Mouse (Mus musculus) heart, embryonic 13.5 days (tissue): Measurements from ENCODE around the gene Cables2. TPM values are rescaled to one million over a fixed set of nuclear protein-coding genes. Genes with fewer than 3 reads are reported as not detected.
"Not testable (repeated sequence)": the region's sequence is repeated elsewhere in the genome, so short reads cannot be mapped to it uniquely, and the experiment has no call there.

ENCODE experiments used
- ATAC-seq: fragments of 200-750 bp; cut with Nextera tagmentation; 2 replicates; pipeline ENCODE4 v1.8.0; 2017; ENCODE audit warnings: moderate TSS enrichment; ENCODE audit not compliant: insufficient number of reproducible peaks, low FRiP score, low TSS enrichment; ENCODE audit errors: extremely low read depth
- H3K27ac ChIP-seq: fragments of 300-500 bp; sonication (generic); replicated peaks from 2 replicates; pipeline ENCODE4 v1.5.1; 2015; ENCODE audit warnings: moderate library complexity, mild to moderate bottlenecking, inconsistent platforms
- H3K27me3 ChIP-seq: fragments of 300-500 bp; sonication (generic); replicated peaks from 2 replicates; pipeline ENCODE4 v1.6.1; 2015; ENCODE audit warnings: mild to moderate bottlenecking, inconsistent platforms
- H3K36me3 ChIP-seq: fragments of 300-500 bp; sonication (generic); 2 replicates; pipeline ENCODE4 v1.6.1; 2015; ENCODE audit warnings: mild to moderate bottlenecking, inconsistent platforms
- H3K4me1 ChIP-seq: fragments of 300-500 bp; sonication (generic); 2 replicates; pipeline ENCODE4 v1.6.1; 2015; ENCODE audit warnings: inconsistent platforms
- H3K4me2 ChIP-seq: fragments of 300-500 bp; sonication (generic); 2 replicates; pipeline ENCODE4 v1.6.1; 2015; ENCODE audit warnings: inconsistent platforms, mild to moderate bottlenecking, moderate library complexity
- H3K4me3 ChIP-seq: fragments of 300-500 bp; sonication (generic); 2 replicates; pipeline ENCODE4 v1.5.1; 2015; ENCODE audit warnings: moderate library complexity, mild to moderate bottlenecking, inconsistent platforms
- H3K9ac ChIP-seq: fragments of 300-500 bp; sonication (generic); 2 replicates; pipeline ENCODE4 v1.6.1; 2015; ENCODE audit warnings: inconsistent platforms, mild to moderate bottlenecking, moderate library complexity
- H3K9me3 ChIP-seq: fragments of 300-500 bp; sonication (generic); 2 replicates; pipeline ENCODE4 v1.6.1; 2016; ENCODE audit warnings: inconsistent platforms
- WGBS: fragments of 180-500 bp; shearing (Covaris S2); methylation state at CpG from one replicate; pipeline ENCODE4 v1.1.7; 2015; ENCODE audit warnings: mixed read lengths; 5-methylcytosine and 5-hydroxymethylcytosine counted together
- polyA plus RNA-seq: library from polyadenylated mRNA; unstranded; fragments of >200 nt; fragmentation: Nextera tagmentation; extraction: Ambion mirVana; gene quantifications from 2 replicates; pipeline ENCODE4 v1.2.1, GENCODE M21; 2015

Cables2 gene
- polyA plus RNA-seq, 1 experiment from 2014 or later = 9.3 TPM

DNA sequence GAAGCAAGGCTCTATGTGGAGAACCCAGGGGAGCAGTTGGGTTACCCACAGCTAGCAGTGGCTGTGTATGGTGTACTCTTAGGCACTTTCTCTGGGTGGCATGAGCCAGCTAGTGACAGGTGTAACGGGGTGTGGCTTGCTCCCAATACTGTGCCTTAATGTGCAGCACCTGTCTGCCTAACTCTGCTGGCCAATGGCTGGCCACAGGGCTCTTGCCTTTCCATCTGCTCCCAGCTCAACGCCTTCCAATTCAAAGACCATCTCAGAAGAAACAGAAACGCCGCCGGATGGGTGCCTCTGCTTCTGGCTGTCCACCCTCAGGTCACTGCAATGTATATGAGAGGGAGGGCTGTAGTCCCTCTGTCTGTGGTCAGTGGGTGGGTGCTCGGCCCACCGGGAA lies 11.4 kb downstream of the Cables2 start:
- ATAC-seq = no peak
- H3K9ac ChIP-seq = no peak overlapping the region
- H3K36me3 ChIP-seq = peaks cover 82% of the 10 kb centered on the region
- H3K4me1 ChIP-seq = peaks cover 25% of the 10 kb centered on the region
- no peaks in the 10 kb centered on the region for H3K9me3 ChIP-seq
- WGBS = 84% methylated on average over 7 of the region's 7 CpGs
- H3K4me3 ChIP-seq = no peak overlapping the region
- H3K27me3 ChIP-seq = no peaks in the 10 kb centered on the region
- peak overlapping the region; percentile 39; the same call in 1 of the 2 replicates for H3K27ac ChIP-seq
- H3K4me2 ChIP-seq = no peak overlapping the region

DNA sequence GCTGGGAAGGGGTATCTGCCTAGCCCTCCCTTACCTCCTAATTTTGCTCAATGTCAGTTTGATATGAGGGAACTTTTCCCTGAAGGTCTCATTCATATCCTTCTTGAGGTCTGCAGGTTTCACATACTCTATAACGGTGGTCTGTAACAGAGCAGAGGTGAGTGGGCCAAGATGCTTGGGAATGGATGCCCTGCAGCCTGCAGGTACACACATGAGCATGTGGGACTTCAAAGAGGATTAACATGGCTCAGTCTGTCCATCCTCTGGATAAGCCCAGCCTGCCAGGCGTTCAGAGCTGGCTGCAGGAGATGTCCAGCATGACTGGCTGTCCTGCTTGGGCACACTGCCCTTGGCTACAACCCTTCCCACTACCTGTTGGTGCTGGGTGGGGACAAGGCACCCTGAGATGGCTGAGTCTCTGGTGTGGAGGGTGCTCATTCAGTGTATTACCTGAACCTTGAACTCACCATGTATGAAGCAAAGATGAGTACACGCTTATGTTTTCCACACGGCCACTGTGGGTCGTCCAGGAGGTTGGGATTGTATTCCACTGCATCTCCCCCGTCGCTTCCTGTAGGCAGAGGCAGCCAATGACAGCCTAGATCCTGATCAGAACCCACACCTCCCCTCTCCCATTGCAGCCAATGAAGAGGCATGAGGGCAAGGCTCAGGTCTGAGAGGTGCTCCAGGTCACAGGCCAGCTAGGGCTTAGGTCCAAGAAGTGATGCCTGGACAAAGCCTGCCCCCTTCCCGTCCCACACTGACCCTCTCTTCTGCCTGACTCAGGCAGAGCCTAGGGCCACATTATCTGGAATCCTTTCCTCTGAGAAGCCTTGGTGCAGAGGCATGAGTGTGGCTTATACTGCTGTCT lies 12.5 kb downstream of the Cables2 start:
- 0 out of 2 replicates have a peak overlapping the region, but pooled peaks have one; percentile 39 for H3K27ac ChIP-seq
- no peak overlapping the region for H3K4me3 ChIP-seq
- no peak overlapping the region for H3K9ac ChIP-seq
- no peak for ATAC-seq
- H3K4me1 ChIP-seq = peaks cover 33% of the 10 kb centered on the region
- H3K4me2 ChIP-seq = no peak overlapping the region
- H3K27me3 ChIP-seq = no peaks in the 10 kb centered on the region
- peaks cover 71% of the 10 kb centered on the region for H3K36me3 ChIP-seq
- WGBS = 60% methylated on average over 8 of the region's 8 CpGs
- no peaks in the 10 kb centered on the region for H3K9me3 ChIP-seq

DNA sequence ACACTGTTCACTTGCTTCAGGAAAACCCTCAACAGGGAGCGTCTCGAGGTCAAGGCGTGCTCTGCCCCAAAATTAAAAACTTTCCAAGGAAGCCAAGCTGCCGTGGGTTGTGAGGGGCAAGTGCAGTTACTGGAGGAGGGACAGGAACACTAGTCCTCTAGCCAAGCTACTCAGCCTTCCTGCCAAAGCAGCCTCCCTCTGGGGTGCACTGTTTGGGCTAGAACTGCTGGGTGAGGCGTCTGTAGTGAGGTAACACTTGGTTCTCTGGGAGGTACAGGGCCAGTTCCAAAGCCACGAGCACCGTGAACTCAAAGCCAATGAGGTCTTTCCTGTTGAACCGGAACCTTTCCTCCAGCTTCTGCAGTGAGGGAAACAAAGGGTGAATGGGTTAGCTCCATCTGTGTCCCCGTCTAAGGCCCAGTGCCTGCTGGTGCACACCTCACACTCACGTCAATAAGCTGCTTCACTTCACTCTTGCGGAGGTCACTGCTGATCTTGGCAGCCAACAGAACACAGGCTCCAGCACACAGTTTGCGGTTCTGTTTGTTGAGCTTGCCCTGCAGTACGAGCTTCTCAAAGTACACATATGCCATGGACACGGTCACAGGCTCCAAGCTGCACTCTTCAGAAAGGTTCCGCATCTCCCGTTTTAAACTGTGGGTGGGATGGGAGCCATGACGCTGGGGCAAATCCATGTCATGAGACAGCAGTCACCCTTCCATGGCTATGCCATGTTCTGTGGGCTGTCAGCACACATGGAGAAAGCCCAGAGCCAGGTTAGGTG lies 13.3 kb downstream of the Cables2 start:
- H3K9me3 ChIP-seq, H3K27ac ChIP-seq, H3K9ac ChIP-seq, H3K27me3 ChIP-seq, H3K4me2 ChIP-seq, ATAC-seq, H3K4me3 ChIP-seq: not testable (repeated sequence)
- peaks cover 69% of the 10 kb centered on the region for H3K36me3 ChIP-seq
- H3K4me1 ChIP-seq = peaks cover 36% of the 10 kb centered on the region
- 66% methylated on average over 17 of the region's 17 CpGs for WGBS

GRCm38 (mm10) chr2:180258951-180259484 lies 14.3 kb downstream of the Cables2 start:
- 68% methylated on average over 10 of the region's 10 CpGs for WGBS
- H3K4me2 ChIP-seq, H3K27ac ChIP-seq, H3K27me3 ChIP-seq, H3K9me3 ChIP-seq, ATAC-seq, H3K4me3 ChIP-seq: not testable (repeated sequence)
- peak overlapping the region; percentile 50; the same call in 1 of the 2 replicates for H3K9ac ChIP-seq
- peaks cover 36% of the 10 kb centered on the region for H3K4me1 ChIP-seq
- peaks cover 62% of the 10 kb centered on the region for H3K36me3 ChIP-seq

- H3K27me3 ChIP-seq = no peaks in the 10 kb centered on the region
- H3K4me2 ChIP-seq = peak overlapping the region; percentile 89
- 51% methylated on average over 11 of the region's 11 CpGs for WGBS
- H3K36me3 ChIP-seq = peaks cover 54% of the 10 kb centered on the region
- no peaks in the 10 kb centered on the region for H3K9me3 ChIP-seq
- peak overlapping the region; percentile 98 for H3K4me3 ChIP-seq
- peaks cover 35% of the 10 kb centered on the region for H3K4me1 ChIP-seq
- peak overlapping the region; percentile 87; the same call in 1 of the 2 replicates for H3K27ac ChIP-seq
- ATAC-seq = no peak
- H3K9ac ChIP-seq = peak overlapping the region; percentile 97
Observed at GRCm38 (mm10) chr2:180257963-180258865, 15.1 kb downstream of the Cables2 start.

DNA sequence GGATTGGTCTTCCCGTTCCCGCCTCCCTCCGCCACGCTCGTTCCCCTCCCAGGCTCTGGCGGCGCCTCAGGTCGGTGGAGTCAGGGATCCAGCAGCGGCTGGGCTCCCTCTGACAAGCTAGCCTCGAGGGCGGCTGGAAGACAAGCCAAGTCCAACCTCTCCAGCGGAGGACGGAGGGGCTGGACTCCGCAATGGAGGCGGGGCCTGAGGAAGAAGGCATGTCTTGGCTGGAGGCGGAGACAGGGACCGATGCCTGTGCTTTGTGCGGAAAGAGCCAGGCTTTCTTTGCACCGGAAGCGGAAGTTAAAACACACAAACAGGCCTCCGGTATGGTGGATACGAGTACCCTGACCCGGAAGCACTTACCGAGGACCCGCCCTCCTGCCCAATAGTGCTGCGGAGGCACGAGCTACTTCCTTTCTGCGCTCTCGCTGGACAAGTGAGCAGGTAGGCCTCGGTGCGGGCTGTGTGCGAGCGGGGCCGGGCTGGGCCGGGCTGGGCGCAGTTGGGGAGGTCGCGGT lies 16.2 kb downstream of the Cables2 start, which contains the start of gene Rps21:
Gene Rps21 (plus strand): TSS at position 377 of the 521 bp plus-strand sequence.
- H3K9me3 ChIP-seq = no peaks in the 10 kb centered on the region
- H3K4me1 ChIP-seq = peaks cover 23% of the 10 kb centered on the region
- peak within 1 kb of the TSS; percentile 95 for H3K27ac ChIP-seq
- peak within 1 kb of the TSS; percentile 97 for H3K9ac ChIP-seq
- WGBS = under 1% methylated on average over 38 of the region's 38 CpGs
- no peaks in the 10 kb centered on the region for H3K27me3 ChIP-seq
- H3K36me3 ChIP-seq = peaks cover 42% of the 10 kb centered on the region
- H3K4me2 ChIP-seq = peak within 1 kb of the TSS; percentile 89
- ATAC-seq = peak; percentile 93
- H3K4me3 ChIP-seq = peak within 1 kb of the TSS; percentile 98

DNA sequence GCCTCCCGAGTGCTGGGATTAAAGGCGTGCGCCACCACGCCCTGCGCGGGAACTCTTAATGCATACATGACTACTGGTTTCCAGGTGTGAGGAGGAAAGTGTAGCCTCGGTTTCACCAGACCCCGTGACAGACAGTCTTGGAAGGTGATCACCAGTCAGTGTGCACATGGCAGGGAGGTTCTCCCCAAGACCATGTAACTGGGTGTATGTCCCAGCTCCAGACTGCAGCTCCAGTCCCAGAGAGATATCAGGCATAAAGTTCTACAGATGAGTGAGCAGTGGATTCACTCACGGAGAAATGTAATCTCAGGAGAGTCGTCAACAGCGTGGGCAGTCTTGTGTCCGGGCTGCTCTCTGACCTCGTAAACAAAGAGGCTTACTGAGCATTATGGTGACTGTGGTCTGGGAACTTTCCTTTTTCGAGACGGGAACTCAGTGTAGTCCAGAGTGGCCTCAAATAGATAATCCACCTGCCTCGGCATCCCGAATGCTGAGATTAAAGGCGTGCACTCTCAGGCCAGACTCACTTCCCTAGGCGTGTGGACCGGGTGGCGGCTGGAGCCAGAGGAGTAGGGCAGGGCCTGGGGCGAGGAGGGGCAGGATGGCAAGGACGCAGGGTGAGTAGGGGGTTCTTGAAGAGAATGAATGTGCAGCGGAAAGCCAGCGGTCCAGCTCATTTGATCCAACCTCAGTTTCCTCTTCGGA lies 16.8 kb downstream of the Cables2 start:
- Histone ChIP-seq H3K27me3 (no peaks in the 10 kb centered on the region), H3K4me2 (peak overlapping the region; percentile 89), H3K9ac (peak overlapping the region; percentile 88), H3K36me3 (peaks cover 36% of the 10 kb centered on the region), H3K9me3 (no peaks in the 10 kb centered on the region), H3K27ac (peak overlapping the region; percentile 95), H3K4me3 (peak overlapping the region; percentile 98), H3K4me1 (peaks cover 22% of the 10 kb centered on the region)
- 21% methylated on average over 26 of the region's 26 CpGs for WGBS
- ATAC-seq = peak; percentile 12

GRCm38 (mm10) chr2:180255701-180256100 lies 17.6 kb downstream of the Cables2 start:
- Histone ChIP-seq H3K36me3 (peaks cover 28% of the 10 kb centered on the region), H3K4me2 (peak overlapping the region; percentile 89), H3K27ac (peak overlapping the region; percentile 95), H3K4me1 (peaks cover 22% of the 10 kb centered on the region), H3K9me3 (no peaks in the 10 kb centered on the region), H3K4me3 (peak overlapping the region; percentile 98), H3K9ac (no peak overlapping the region), H3K27me3 (no peaks in the 10 kb centered on the region)
- ATAC-seq = no peak
- whole genome bisulfite sequencing = 87% methylated on average over 9 of the region's 9 CpGs

GRCm38 (mm10) chr2:180254436-180255209 lies 18.7 kb downstream of the Cables2 start:
- Histone ChIP-seq H3K9me3 (no peaks in the 10 kb centered on the region), H3K9ac (no peak overlapping the region), H3K27me3 (no peaks in the 10 kb centered on the region), H3K27ac (no peak overlapping the region), H3K4me2 (no peak overlapping the region), H3K4me1 (peaks cover 22% of the 10 kb centered on the region), H3K36me3 (peaks cover 18% of the 10 kb centered on the region), H3K4me3 (no peak overlapping the region)
- WGBS = 86% methylated on average over 5 of the region's 5 CpGs
- ATAC-seq = no peak
